Mouse (Mus musculus): ENCODE data around the gene Adgrg7.

DNA sequence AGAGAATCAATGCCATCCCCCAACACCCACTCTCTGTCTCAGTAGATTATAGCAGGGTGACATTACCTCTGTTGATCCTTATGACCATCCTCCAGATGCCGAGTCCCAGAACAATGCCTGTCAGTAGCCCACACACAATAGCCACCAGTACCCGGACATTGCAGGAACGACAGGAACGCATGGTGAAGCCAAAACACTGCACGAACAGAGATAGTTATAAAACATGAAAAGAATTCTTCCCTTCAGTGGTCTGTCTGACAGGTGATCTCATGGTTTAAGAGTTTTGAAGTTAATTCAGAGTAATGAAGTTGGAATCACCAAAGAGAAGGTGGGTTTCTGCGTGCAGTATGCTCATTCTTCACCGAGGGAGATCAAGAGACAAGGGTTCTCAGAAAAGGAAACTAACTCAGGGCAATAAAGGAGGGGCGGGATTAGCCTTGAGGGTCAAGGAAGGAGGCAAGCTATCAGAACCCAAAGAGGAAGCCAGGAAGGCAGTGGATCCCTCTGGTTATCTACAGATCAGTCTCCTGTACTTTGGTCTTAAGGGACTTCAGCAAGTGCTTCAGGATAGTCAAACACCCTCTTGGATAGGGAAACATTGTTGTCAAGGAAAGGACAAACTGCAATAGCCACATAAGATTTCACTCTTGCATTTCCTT lies at the start of gene Adgrg7:
- TF ChIP-seq MYC (IDR thresholded peaks at IDR 0.05; ENCODE audit: low read depth, low read length) (no peak), MAZ (IDR thresholded peaks at IDR 0.05; ENCODE audit: low read depth, low read length) (no peak), ZNF384 (IDR thresholded peaks at IDR 0.05; ENCODE audit: low read depth, low read length) (no peak), CTCF (conservative IDR thresholded peaks at IDR 0.05 in 1 of 2, IDR thresholded peaks at IDR 0.05 in 1 of 2; ENCODE audit: low read depth in 2 of 2, low read length in 2 of 2) (no peak), UBTF (IDR thresholded peaks at IDR 0.05; ENCODE audit: low read depth, low read length) (no peak)

All from CH12.LX (cell line).